Mouse (Mus musculus) ovary, postnatal 14 days (tissue): ENCODE measurements around the gene Mapkbp1.
A peak's percentile ranks its signal among the peaks of the same experiment; 100 is the strongest.

ENCODE experiments used
- DNase-seq: peaks from one replicate; pipeline ENCODE4 v3.0.0; 2022; ENCODE audit warnings: low spot score

Gene Mapkbp1

GRCm38 (mm10) chr2:120008672-120009071 is 36.2 kb downstream of the Mapkbp1 start:
- DNase-seq: no peak

DNA sequence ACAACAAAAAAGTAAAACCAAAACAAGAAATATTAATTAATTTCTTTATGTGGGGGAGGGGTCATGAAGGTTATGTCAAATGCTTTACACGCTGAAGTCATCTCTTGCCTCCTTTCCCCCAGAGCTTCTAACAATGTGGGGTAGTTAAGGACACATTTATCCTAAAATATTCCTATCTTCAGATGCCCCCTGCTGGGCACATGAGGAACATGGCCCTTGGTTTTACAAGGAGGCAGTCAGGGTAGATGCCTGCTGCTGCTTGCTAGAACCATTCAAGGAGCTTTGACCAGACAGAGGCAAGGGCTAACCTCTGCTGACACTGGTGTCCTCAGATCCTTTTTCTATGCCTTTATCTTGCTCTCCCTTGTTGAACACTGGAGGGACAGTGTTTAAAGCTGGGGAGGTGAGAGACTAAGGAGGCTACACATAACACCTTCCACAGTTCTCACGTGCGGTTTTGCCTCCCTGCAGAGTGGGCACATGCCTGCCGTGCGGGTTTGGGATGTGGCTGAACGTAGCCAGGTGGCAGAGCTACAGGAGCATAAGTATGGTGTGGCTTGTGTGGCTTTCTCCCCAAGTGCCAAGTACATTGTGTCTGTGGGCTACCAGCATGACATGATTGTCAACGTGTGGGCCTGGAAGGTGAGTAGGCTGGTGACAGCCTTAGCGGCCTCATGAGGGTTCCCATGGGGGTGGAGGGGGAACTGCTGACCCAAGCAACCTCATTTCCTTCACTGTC is 39.1 kb downstream of the Mapkbp1 start:
- DNase-seq: peak; percentile 54

DNA sequence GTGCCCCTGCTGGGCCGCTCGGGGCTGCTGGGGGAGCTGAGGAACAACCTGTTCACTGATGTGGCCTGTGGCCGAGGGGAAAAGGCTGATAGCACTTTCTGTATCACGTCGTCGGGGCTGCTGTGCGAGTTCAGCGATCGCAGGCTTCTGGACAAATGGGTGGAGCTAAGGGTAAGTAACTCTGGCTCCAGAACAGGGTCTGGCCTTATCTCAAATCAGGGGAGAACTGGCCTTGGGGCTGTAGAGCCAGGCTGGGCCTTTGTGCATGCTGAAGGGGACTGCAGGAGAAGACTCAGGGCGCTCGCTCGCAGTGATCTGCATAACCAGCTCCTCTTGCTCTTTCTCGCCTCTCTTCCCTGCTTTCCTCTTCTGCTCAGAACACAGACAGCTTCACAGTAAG is 40.4 kb downstream of the Mapkbp1 start:
- no peak for DNase-seq

GRCm38 (mm10) chr2:120013831-120014486 is 41.5 kb downstream of the Mapkbp1 start:
- no peak for DNase-seq

DNA sequence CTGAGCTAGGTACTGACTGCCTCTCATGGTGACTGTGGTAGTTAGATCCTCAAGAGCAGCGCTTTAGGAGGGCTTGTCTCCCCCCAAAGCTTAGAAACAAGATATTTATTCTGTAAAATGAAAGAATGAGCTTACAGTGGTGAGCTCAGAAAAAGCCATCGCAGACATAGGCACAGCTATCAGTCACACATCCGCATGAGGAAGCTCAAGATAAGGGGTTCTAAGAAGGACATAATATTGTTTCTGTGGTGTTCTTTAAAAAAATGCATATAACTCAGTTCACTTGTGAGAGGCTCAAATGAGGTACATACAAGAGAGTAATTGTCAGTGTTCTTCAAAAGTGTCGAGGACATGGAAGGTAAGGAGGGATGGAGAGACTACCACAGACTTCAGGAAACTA is 43.4 kb downstream of the Mapkbp1 start:
- no peak for DNase-seq

GRCm38 (mm10) chr2:120017599-120017998 is 45.1 kb downstream of the Mapkbp1 start:
- DNase-seq: no peak

- DNase-seq: peak; percentile 27
Measured at GRCm38 (mm10) chr2:120024337-120024736, 51.8 kb downstream of the Mapkbp1 start.

GRCm38 (mm10) chr2:120026984-120027949 is 54.8 kb downstream of the Mapkbp1 start, which contains the start of the genes Jmjd7 and Gm28042:
Gene Jmjd7 (plus strand): TSS chr2:120027483.
Gene Gm28042 (plus strand): TSS chr2:120027493.
- DNase-seq: peak; percentile 86

GRCm38 (mm10) chr2:120027950-120028331 is 55.4 kb downstream of the Mapkbp1 start:
- no peak for DNase-seq

GRCm38 (mm10) chr2:120030380-120030779 is 57.9 kb downstream of the Mapkbp1 start:
- no peak for DNase-seq

GRCm38 (mm10) chr2:120032726-120033467 is 60.4 kb downstream of the Mapkbp1 start, which contains the start of gene Pla2g4b:
Gene Pla2g4b (plus strand): TSS chr2:120033417.
- DNase-seq: no peak

GRCm38 (mm10) chr2:120033726-120034125 is 61.2 kb downstream of the Mapkbp1 start:
- no peak for DNase-seq

DNA sequence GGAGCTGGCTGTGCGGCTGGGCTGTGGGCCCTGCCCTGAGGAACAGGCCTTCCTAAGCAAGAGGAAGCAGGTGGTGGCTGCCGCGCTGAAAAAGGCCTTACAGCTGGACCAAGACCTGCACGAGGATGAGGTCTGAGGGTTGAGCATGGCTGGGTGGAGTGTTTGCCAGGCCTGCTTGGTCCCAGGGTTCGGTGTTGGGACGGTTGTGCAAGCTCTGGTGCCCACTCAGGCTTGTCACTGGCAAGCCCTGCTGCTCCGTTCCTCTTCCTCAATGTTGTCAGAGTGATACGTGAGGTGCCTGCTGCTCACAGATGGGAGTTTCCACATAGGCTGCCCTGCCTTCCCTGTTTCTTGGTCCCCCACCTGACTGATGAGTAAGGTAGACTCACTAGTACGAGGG is 65.2 kb downstream of the Mapkbp1 start:
- DNase-seq: no peak

- no peak for DNase-seq
Measured at GRCm38 (mm10) chr2:120040991-120041390, 68.5 kb downstream of the Mapkbp1 start.

DNA sequence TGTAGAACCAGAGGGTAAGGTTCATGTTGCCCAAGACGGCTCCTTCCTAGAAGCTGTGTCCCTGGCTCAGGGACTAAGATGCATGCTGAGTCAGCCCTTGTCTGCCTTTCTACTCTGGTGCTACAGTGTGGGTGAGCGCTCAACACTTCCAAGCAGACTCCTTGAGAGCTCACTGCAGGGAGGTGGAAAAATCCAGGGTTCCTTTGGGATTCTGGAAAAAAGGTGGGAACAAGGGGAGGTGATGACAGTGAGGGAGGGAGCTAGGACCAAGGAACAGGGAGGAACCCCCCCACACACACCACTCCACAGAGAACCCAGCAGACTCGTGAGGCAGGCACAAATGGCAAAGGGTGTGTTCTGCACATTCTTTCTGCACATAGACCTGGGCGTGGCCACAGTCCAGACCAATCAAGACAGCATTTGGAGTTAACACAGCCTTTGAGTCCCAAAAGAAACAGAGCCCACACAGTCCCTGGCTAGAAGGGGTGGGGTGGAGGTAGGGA is 71.7 kb downstream of the Mapkbp1 start:
- DNase-seq: no peak

GRCm38 (mm10) chr2:120044676-120045075 is 72.2 kb downstream of the Mapkbp1 start:
- no peak for DNase-seq

DNA sequence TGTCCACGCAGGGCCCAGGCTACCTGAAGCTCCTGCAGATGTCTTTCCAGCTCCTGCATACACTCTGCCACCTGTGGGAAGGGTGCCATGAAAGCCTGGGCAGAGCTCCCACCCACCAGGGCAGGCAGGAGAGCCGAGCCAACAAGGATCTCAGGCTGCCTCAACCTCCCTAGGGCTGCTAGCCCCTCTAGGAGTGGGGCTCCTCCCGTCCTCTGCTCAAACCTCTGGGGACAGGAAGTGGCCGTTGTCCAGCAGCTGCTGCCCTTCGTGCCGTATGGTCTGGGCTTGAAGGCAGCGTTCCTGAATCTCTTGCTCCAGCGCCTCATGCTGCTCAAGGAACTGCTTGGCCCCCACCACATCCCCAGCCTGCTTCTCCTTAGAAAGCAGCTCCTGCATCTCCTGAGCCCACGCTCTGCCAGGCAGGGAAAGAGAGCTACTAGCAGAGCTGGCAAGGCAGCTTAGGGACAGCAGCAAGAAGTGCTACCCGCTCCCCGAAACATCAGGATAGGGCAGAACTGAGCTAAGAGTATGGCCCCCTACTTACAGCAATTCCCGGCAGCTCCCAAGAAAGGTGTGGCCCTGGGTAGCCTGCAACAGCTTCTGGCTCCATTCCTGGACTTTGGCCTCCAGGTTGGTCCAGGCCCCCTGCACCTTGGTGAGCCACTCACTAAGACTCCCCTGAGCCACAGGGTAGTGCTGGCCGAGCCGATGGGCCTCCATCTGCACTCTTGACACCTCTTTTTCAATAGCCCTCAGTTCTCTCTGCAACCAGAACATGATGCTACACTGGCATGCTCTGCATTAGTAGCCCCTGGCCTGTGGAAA is 74.2 kb downstream of the Mapkbp1 start:
- no peak for DNase-seq

DNA sequence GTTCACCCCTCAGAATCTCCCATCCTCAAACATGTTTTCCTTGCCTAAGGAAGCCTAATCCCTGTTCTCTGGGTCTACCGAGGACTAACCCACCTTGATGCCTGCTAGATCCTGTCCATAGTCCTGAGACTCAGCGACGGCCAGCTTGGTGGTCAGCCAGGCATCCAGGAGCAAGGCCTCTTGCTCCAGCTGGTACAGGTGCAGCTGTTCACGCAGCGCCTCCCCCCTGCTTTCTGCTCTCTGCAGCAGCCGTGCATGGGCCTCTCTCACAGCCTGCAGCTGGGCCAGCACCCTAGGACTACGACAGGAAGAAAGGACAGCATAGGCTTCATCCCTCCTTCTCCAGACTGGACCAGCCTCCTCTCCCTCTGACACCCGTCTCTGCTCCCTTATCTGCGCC is 75.7 kb downstream of the Mapkbp1 start:
- no peak for DNase-seq

DNA sequence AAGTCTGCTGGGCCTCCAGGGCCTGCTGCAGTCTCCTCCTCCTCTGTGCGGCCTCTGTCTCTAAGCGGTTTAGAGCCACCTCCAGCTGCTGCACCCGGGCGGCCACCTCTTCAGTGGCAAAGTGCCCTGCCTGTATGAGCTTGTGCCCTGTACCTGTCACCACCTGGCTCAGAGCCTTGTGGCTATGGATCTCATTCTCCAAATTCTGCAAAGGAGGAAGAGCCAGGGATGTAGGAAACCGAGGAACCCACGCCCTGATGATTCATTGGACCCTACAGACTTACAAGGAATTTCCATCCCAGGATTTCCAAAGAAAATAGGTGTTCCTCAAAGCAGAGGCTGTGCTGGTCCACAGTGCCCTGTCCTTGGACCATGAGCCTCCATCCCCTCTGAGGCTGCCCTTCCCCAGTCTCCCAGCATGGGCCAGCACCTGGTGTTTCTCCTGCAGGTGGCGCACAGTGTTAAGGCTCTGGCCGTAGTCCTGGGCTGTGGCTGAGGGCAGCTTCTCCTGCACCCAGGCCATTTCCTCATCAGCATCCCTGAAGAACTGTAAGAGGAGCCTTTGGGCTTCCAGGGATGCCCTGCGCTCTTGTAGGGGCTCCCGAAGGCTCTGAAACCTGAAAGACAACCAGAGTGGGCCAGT is 77.3 kb downstream of the Mapkbp1 start:
- peak; percentile 39 for DNase-seq

GRCm38 (mm10) chr2:120051405-120051804 is 78.9 kb downstream of the Mapkbp1 start:
- no peak for DNase-seq
